Mouse (Mus musculus): ENCODE data around the gene Necap1. TPM values are rescaled to one million over a fixed set of nuclear protein-coding genes. Genes with fewer than 3 reads are reported as not detected.

The Necap1 gene
- polyA plus RNA-seq, 1 experiment from 2014 or later, result 146 TPM

DNA sequence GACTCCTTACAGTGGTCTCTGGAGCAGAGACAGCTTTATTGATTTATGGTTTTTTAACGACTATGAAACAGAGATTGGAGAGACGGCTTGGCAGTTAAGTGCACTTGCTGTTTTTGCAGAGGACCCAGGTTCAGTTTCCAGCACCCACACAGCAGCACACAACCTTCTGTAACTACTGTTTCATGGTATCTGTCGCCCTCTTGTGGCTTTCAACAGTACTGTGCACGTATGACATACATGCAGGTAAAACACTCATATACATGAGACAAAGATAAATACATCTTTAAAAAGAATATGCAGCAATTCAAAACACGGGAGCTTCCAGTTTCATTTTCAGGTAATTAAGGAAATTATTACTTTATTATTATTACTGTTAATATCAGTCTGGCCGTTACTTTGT, 11.8 kb upstream of the Necap1 start:
- H3K27ac ChIP-seq, result no peak overlapping the region
- no peaks in the 10 kb centered on the region for H3K9me3 ChIP-seq
- no peak overlapping the region for H3K4me2 ChIP-seq
- no peak overlapping the region for H3K4me3 ChIP-seq
- H3K9ac ChIP-seq, result no peak overlapping the region
- H3K4me1 ChIP-seq, result no peaks in the 10 kb centered on the region
- WGBS, result 87% methylated on average over 6 of the region's 6 CpGs
- ATAC-seq (replicated peaks), result no peak
- no peaks in the 10 kb centered on the region for H3K27me3 ChIP-seq (replicated peaks)
- H3K36me3 ChIP-seq (replicated peaks), result no peaks in the 10 kb centered on the region

DNA sequence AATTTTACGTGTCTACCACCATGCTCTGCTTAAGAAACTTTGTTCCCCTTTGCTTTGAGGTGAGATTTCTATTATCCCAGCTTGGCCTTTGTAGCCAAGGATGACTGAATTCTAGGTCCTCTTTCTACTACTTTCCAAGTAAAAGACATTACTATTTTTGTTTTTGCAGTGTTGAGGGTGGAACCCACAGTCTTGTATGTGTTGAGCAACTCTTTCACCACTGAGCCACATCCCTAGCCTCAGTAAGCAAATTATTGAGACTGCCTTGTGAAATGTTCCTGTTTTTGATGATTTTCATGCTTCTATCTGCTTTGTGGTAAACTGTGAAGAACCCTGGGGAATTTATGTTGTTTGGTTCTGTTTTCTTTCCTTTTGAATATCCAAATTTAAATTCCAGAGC, 11.4 kb upstream of the Necap1 start:
- Histone ChIP-seq H3K4me3 (no peak overlapping the region), H3K9ac (no peak overlapping the region), H3K27ac (no peak overlapping the region), H3K36me3 (replicated peaks) (no peaks in the 10 kb centered on the region), H3K4me2 (no peak overlapping the region), H3K27me3 (replicated peaks) (no peaks in the 10 kb centered on the region), H3K4me1 (no peaks in the 10 kb centered on the region), H3K9me3 (no peaks in the 10 kb centered on the region)
- 89% methylated on average over 1 of the region's 1 CpGs for WGBS
- ATAC-seq (replicated peaks), result no peak

DNA sequence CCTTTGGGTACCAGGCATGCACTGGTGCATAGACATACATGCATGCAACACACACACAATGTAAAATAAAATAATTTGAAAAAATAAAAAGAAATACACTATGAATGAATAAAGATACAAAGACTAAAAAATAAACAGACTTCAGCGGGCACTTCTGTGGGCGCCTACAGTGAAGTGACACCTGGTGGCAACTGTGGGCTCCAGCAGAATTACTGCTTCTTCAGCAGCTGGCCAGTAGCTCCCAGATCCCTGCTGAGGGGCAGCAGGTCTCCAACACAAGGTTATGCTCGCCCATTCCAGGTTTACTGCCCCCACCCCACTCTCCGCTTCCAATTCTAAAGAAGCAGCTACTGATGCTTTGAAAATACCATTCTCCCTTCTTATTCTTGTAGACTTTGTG, 6.4 kb upstream of the Necap1 start:
- H3K9ac ChIP-seq, result no peak overlapping the region
- no peaks in the 10 kb centered on the region for H3K27me3 ChIP-seq (replicated peaks)
- no peak for ATAC-seq (replicated peaks)
- H3K4me2 ChIP-seq, result no peak overlapping the region
- H3K27ac ChIP-seq, result no peak overlapping the region
- H3K9me3 ChIP-seq, result no peaks in the 10 kb centered on the region
- WGBS, result 66% methylated on average over 4 of the region's 4 CpGs
- H3K4me3 ChIP-seq, result no peak overlapping the region
- H3K36me3 ChIP-seq (replicated peaks), result no peaks in the 10 kb centered on the region
- H3K4me1 ChIP-seq, result no peaks in the 10 kb centered on the region

DNA sequence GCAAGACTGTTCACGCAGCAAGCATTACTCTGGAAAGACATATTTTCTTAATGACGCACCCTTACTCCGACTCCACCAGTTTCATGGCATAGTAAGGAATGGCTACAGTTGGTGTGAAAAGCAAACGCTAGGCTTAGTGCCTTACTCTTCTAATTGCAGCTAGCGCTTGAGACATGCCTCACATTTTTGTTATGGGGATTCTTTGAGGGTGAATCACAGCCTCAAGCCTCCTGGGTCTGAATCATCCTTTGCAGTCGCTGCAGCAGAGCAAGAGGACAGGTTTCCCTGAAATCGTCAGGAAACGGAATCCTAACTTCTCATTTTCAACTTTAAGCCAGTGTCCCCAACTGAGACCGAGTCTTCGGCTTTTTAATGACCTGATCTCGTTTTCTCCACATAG, 4.4 kb upstream of the Necap1 start:
- Histone ChIP-seq H3K4me3 (no peak overlapping the region), H3K36me3 (replicated peaks) (no peaks in the 10 kb centered on the region), H3K9ac (no peak overlapping the region), H3K4me1 (no peaks in the 10 kb centered on the region), H3K4me2 (no peak overlapping the region), H3K9me3 (no peaks in the 10 kb centered on the region), H3K27ac (no peak overlapping the region), H3K27me3 (replicated peaks) (no peaks in the 10 kb centered on the region)
- 89% methylated on average over 11 of the region's 11 CpGs for WGBS
- no peak for ATAC-seq (replicated peaks)

DNA sequence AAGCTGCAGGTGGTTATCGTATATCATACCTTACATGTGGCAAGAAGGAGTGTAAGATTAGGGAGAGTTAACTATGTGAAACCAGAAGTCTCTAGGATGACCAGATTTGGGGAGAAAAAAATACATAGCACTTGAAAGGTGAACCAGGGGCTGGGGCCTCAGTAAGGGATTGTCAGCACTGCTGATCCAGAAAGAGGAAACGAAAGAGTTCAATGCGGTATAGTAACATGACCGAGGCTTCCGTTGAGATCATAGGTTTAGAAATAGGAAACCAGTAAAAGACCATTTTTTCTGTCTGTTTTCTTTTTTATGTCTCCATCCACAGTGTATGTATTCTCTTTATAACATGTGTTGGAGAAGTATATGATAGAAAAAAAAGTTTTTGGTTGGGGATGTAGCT, 1.5 kb upstream of the Necap1 start:
- H3K9ac ChIP-seq, result no peak overlapping the region
- no peaks in the 10 kb centered on the region for H3K36me3 ChIP-seq (replicated peaks)
- WGBS, result 96% methylated on average over 5 of the region's 5 CpGs
- no peak overlapping the region for H3K4me2 ChIP-seq
- H3K27ac ChIP-seq, result no peak overlapping the region
- H3K9me3 ChIP-seq, result no peaks in the 10 kb centered on the region
- no peak for ATAC-seq (replicated peaks)
- H3K27me3 ChIP-seq (replicated peaks), result no peaks in the 10 kb centered on the region
- H3K4me3 ChIP-seq, result no peak overlapping the region
- peaks cover 18% of the 10 kb centered on the region for H3K4me1 ChIP-seq

DNA sequence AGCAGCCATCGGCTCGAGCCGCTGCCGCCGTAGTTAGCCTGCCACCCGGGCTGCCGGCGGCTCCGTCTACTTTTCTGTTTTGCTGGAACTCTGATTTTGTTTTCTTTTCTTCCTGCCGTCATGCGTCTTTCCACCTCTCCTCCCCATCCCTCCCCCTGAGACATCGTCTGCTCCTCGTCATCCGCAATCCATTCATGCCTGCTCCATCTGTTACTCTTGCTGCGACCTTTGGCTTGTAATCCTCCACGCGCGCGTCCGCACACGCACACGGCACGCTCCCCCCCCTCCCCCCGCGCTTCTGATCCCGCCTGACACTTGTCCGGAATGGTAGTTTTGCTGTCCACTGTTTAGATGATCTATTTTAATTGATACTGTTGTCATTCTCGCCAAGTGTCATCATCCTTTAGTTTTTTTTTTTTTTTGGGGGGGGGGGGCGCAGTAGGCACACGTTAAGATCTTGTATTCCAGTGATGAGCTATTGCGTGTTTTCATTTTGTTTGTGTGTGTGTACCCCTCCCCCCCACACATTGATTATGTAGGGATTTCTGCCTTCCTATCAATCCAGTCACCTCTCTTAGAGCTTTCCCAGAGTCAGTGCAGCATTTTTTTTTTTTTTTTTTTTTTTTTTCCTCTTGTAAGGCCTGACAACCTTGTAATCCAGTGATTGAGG, 581 bp downstream of the Necap1 start:
- Histone ChIP-seq H3K4me3 (peak overlapping the region; percentile 78), H3K9me3 (no peaks in the 10 kb centered on the region), H3K36me3 (replicated peaks) (no peaks in the 10 kb centered on the region; the same call in 1 of the 2 replicates), H3K4me2 (peak overlapping the region; percentile 51), H3K9ac (peak overlapping the region; percentile 76), H3K27ac (peak overlapping the region; percentile 87), H3K4me1 (peaks cover 18% of the 10 kb centered on the region), H3K27me3 (replicated peaks) (no peaks in the 10 kb centered on the region)
- ATAC-seq (replicated peaks), result peak; percentile 86
- WGBS, result 0% methylated on average over 31 of the region's 31 CpGs

DNA sequence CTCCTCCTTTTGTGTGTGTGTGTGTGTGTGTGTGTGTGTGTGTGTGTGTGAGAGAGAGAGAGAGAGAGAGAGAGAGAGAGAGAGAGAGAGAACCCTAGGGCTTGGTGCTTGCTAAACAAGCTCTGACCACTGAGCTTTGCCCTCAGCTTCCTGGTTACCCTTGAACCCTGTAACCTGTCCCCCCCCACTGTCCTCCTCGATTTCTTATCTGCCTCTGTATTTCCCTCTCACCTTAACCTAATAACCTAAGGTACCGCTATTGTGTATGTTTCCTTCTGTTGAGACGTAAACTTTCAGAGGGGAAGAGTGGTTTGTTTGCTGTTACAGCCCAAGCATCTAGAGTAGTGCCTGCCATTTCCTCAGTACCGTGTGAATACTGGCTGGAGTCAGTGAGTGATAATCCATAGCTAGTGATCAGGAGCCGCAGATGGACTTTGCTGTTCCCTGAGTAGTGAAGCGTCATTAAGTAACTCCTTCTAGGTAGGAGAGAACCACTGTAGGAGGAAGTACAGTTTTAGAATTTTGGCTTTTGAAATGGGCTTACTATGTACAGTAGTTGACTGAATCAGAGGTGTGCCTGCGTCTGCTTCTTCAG, 5.0 kb downstream of the Necap1 start:
- Histone ChIP-seq H3K9ac (no peak overlapping the region), H3K9me3 (no peaks in the 10 kb centered on the region), H3K36me3 (replicated peaks) (peaks cover 36% of the 10 kb centered on the region), H3K27me3 (replicated peaks) (no peaks in the 10 kb centered on the region), H3K27ac (no peak overlapping the region), H3K4me2 (no peak overlapping the region), H3K4me1 (peaks cover 18% of the 10 kb centered on the region), H3K4me3 (no peak overlapping the region)
- no peak for ATAC-seq (replicated peaks)
- WGBS, result 94% methylated on average over 7 of the region's 7 CpGs

DNA sequence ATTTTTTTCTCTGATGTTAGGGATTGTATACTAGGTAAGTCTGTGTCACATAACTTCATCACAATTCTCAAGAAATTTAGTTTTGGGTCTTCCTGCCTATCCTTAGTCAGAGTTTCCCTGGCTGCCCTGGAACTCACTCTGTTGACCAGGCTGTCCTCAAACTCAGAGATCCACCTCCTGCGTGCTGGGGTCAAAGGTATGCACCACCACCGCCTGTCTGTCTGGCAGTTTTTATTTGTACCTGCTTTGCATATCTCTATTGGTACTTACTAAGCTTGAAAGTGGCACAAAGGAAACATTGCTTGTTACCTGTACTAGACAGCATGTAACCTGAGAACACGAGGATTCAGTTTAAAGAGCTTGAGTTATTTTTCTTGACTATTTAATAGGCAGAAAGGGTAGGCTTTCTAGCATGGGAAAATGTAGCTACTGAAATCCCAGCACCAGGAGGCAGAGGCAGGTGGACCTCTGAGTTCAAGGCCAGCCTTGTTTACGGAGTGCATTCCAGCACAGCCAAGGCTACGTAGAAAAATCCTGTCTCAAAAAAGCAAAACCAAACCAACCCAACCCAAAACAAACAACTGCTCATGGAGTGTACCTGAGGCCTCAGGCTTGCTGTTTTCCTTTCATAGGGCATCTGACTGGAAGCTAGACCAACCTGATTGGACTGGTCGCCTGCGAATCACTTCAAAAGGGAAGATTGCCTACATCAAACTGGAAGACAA, 5.7 kb downstream of the Necap1 start:
- no peak overlapping the region for H3K4me3 ChIP-seq
- no peak for ATAC-seq (replicated peaks)
- 89% methylated on average over 7 of the region's 7 CpGs for WGBS

DNA sequence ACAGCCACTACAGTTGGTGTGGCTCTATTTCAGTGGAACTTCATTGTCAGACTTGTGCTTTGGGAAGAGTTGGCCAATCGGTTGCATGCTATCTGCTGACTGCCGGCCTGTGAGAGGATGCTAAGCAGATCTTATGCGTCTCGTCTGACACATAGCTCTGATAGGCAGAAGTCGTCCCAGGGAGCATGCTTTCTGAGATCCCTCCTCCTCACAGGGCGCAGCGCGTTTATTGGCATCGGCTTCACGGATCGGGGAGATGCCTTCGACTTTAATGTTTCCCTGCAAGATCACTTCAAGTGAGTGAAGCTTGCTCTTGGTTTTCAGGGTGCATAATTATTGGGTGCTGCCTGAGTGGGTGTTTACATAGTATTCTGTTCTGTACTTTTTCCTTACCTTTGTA, 7.0 kb downstream of the Necap1 start:
- H3K4me2 ChIP-seq, result no peak overlapping the region
- H3K27ac ChIP-seq, result no peak overlapping the region
- no peak overlapping the region for H3K4me3 ChIP-seq
- ATAC-seq (replicated peaks), result no peak
- H3K4me1 ChIP-seq, result peaks cover 5% of the 10 kb centered on the region
- no peaks in the 10 kb centered on the region for H3K9me3 ChIP-seq
- no peaks in the 10 kb centered on the region for H3K27me3 ChIP-seq (replicated peaks)
- no peak overlapping the region for H3K9ac ChIP-seq
- H3K36me3 ChIP-seq (replicated peaks), result peaks cover 55% of the 10 kb centered on the region
- WGBS, result 95% methylated on average over 12 of the region's 12 CpGs

More for the DNA sequence above, 5.7 kb downstream of the Necap1 start:
- H3K27ac ChIP-seq, result no peak overlapping the region
- H3K4me2 ChIP-seq, result no peak overlapping the region
- H3K36me3 ChIP-seq (replicated peaks), result peaks cover 43% of the 10 kb centered on the region
- peaks cover 18% of the 10 kb centered on the region for H3K4me1 ChIP-seq
- no peak overlapping the region for H3K9ac ChIP-seq
- H3K9me3 ChIP-seq, result no peaks in the 10 kb centered on the region
- no peaks in the 10 kb centered on the region for H3K27me3 ChIP-seq (replicated peaks)

DNA sequence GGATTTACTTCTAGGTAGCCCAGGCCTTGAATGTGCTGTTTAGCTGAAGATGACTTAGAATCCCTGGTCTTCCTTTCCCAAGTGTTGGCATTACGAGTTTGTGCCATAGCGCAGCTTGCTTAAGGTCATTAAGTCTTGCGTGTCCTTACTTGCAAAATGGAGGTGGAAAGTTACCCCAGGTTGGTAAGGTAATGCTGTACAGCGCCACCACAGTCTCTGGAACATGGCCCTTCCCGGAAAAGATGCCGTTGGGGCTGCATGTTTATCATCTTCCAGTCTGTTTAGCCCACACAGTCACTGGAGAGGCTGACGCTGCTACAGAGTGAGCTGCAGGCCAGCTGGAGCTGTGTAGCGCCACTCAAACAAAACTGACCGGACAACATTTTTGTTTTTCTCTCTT, 9.3 kb downstream of the Necap1 start:
- ATAC-seq (replicated peaks), result no peak
- peaks cover 76% of the 10 kb centered on the region for H3K36me3 ChIP-seq (replicated peaks)
- no peaks in the 10 kb centered on the region for H3K27me3 ChIP-seq (replicated peaks)
- H3K4me2 ChIP-seq, result no peak overlapping the region
- H3K27ac ChIP-seq, result no peak overlapping the region
- H3K4me1 ChIP-seq, result no peaks in the 10 kb centered on the region
- H3K4me3 ChIP-seq, result no peak overlapping the region
- no peaks in the 10 kb centered on the region for H3K9me3 ChIP-seq
- WGBS, result 91% methylated on average over 9 of the region's 9 CpGs
- no peak overlapping the region for H3K9ac ChIP-seq

DNA sequence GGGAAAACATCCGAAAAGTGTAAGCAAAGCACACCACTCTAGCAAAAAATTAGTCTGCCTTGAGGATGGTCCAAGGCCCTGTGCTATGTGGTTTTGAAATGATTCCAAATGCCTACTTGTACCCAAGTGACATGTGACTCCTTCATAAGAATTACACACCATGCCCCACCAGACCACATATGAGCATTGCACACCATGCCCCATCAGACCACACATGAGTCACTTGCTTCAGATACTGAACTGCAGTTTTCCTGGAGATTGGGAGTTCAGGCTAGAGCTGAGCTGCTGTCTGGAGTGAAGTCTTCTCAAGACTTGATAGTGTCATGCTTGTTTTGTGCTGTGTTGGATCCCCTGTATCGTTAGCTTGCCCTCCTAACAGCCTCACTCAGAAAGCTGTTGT, 15.3 kb downstream of the Necap1 start:
- no peaks in the 10 kb centered on the region for H3K4me1 ChIP-seq
- no peaks in the 10 kb centered on the region for H3K27me3 ChIP-seq (replicated peaks)
- no peak overlapping the region for H3K4me2 ChIP-seq
- ATAC-seq (replicated peaks), result no peak
- H3K4me3 ChIP-seq, result no peak overlapping the region
- 95% methylated on average over 2 of the region's 2 CpGs for WGBS
- H3K9me3 ChIP-seq, result no peaks in the 10 kb centered on the region
- H3K36me3 ChIP-seq (replicated peaks), result peaks cover 46% of the 10 kb centered on the region
- no peak overlapping the region for H3K27ac ChIP-seq
- no peak overlapping the region for H3K9ac ChIP-seq

DNA sequence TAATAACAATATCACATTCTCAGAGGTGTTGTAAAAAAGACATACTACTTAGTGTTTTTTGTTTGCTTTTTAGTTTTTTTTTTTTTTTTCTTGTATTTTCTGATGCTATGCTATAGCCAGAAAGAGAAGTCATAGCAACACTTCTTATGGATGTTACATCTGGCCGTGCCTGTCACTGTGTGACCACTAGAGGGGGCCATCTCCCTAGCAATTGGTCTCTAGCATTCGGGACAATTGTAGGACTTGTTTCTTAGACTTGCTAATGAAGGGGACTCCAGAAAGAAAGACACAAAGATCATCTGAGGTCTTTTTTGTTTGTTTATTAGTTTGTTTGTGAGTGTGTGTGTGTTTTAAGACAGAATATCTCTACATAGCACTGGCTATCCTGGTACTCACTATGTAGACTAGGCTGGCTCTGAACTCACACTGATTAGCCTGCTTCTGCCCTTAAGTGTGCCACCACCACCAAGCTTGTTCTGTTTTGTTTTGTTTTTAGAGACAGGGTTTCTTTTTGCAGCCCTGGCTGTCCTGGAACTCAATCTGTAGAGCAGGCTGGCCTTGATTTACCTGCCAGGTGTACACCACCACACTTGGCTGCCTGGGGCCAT, 18.3 kb downstream of the Necap1 start:
- Histone ChIP-seq H3K36me3 (replicated peaks) (peaks cover 20% of the 10 kb centered on the region), H3K9me3 (no peaks in the 10 kb centered on the region), H3K4me3 (no peak overlapping the region), H3K4me1 (no peaks in the 10 kb centered on the region), H3K9ac (no peak overlapping the region), H3K4me2 (no peak overlapping the region), H3K27me3 (replicated peaks) (no peaks in the 10 kb centered on the region), H3K27ac (no peak overlapping the region)
- peak; percentile 45 for ATAC-seq (replicated peaks)
- WGBS, result 7% methylated on average over 2 of the region's 2 CpGs

Measured in midbrain, embryonic 15.5 days (tissue).